In genomic region chr5:30666391-30667195, GRCm38 (mm10) we compare ENCODE assay signal across 8 mouse cellular contexts. TPM values are rescaled to one million over a fixed set of nuclear protein-coding genes. Genes with fewer than 3 reads are reported as not detected.
A peak's percentile ranks its signal among the peaks of the same experiment; 100 is the strongest.
DNase-seq lines count a peak whose midpoint lies in the region; ATAC-seq and TF ChIP-seq lines count a peak whose summit lies in the region.

Cenpa (plus strand) TSS chr5:30666777.

- peaks cover 15 to 26% of the 10 kb centered on the region in 2 experiments for H3K4me1 ChIP-seq in MEL (ENCODE audit: control insufficient read depth in 1 of 2, insufficient read depth in 2 of 2, low read length in 2 of 2)
- no peaks in the 10 kb centered on the region for H3K4me1 ChIP-seq in cerebellum, adult 2 months (ENCODE audit: control insufficient read depth, insufficient read depth, low read length)
- 0 out of 2 replicates have a peak, but pooled peaks cover 5% of the 10 kb centered on the region for H3K4me1 ChIP-seq in forebrain, postnatal 0 days (ENCODE audit: insufficient read depth)
- peaks cover 24% of the 10 kb centered on the region for H3K4me1 ChIP-seq in lung, embryonic 15.5 days

- TF ChIP-seq EP300 in MEL (IDR thresholded peaks at IDR 0.05; ENCODE audit: low read depth in 1 of 2, low read length in 2 of 2): peak in 1 of 2 experiments; percentile 54; a peak in 1 of 4 replicates

- H3K27ac ChIP-seq in MEL (ENCODE audit: control insufficient read depth, low read depth, low read length): peak within 1 kb of the TSS; percentile 98
- peak within 1 kb of the TSS; percentile 61; the same call in 1 of the 2 replicates for H3K27ac ChIP-seq in cerebellum, adult 2 months (ENCODE audit: insufficient read depth, low read length)
- H3K27ac ChIP-seq in forebrain, postnatal 0 days (ENCODE audit: low read depth, low read length): peak within 1 kb of the TSS; percentile 54; the same call in 1 of the 2 replicates
- peak within 1 kb of the TSS; percentile 87 for H3K27ac ChIP-seq in lung, embryonic 15.5 days

- under 1% methylated on average over 40 of the region's 40 CpGs for WGBS in cerebellum, adult 2 months
- 3% methylated on average over 40 of the region's 40 CpGs for WGBS in forebrain, postnatal 0 days
- WGBS in lung, embryonic 15.5 days: under 1% methylated on average over 40 of the region's 40 CpGs

- ATAC-seq in forebrain, postnatal 0 days: peak; percentile 99
- peak; percentile 92 for ATAC-seq in lung, embryonic 15.5 days (ENCODE audit: borderline replicate concordance, extremely low read depth, low FRiP score, low TSS enrichment)

- peak; percentile 83 to 96 for TF ChIP-seq POLR2A in MEL (IDR thresholded peaks at IDR 0.05; ENCODE audit: control insufficient read depth in 1 of 2, insufficient read depth in 1 of 2, low read depth in 1 of 2, low read length in 2 of 2, poor library complexity in 1 of 2)
- TF ChIP-seq POLR2A in cerebellum, adult 2 months (IDR thresholded peaks at IDR 0.05; ENCODE audit: borderline replicate concordance, insufficient read depth, low read length): peak; percentile 91; the same call in 1 of the 2 replicates

- no peak for TF ChIP-seq CTCF in MEL (IDR thresholded peaks at IDR 0.05 in 2 of 3, conservative IDR thresholded peaks at IDR 0.05 in 1 of 3; ENCODE audit: control insufficient read depth in 1 of 3, insufficient read depth in 1 of 3, low read depth in 2 of 3, low read length in 3 of 3, poor library complexity in 1 of 3, severe bottlenecking in 1 of 3)
- TF ChIP-seq CTCF in cerebellum, adult 2 months (IDR thresholded peaks at IDR 0.05; ENCODE audit: borderline replicate concordance, insufficient read depth, low read depth, low read length): no peak
- 0 out of 2 replicates have a peak, but pooled peaks have one; percentile 2 for TF ChIP-seq CTCF in forebrain, postnatal 0 days (IDR thresholded peaks at IDR 0.05; ENCODE audit: low read depth)

- H3K36me3 ChIP-seq in MEL (ENCODE audit: control insufficient read depth in 1 of 2, insufficient read depth in 2 of 2, low read length in 2 of 2): peaks cover 24 to 34% of the 10 kb centered on the region in 2 experiments
- H3K36me3 ChIP-seq in forebrain, postnatal 0 days (ENCODE audit: insufficient read depth): no peaks in the 10 kb centered on the region
- peaks cover 22% of the 10 kb centered on the region for H3K36me3 ChIP-seq in lung, embryonic 15.5 days

- peak within 1 kb of the TSS; percentile 88 to 97 for H3K4me3 ChIP-seq in MEL (ENCODE audit: control insufficient read depth in 1 of 2, insufficient read depth in 1 of 2, low read depth in 2 of 2, low read length in 2 of 2)
- peak within 1 kb of the TSS; percentile 46 for H3K4me3 ChIP-seq in cerebellum, adult 2 months (replicated peaks; ENCODE audit: insufficient read depth, low read depth, low read length)
- peak within 1 kb of the TSS; percentile 64 for H3K4me3 ChIP-seq in forebrain, postnatal 0 days (ENCODE audit: low read depth, low read length)
- peak within 1 kb of the TSS; percentile 79 for H3K4me3 ChIP-seq in lung, embryonic 15.5 days

- no peak for TF ChIP-seq RAD21 in MEL (IDR thresholded peaks at IDR 0.05; ENCODE audit: low read depth, low read length)

- H3K79me2 ChIP-seq in MEL (ENCODE audit: control insufficient read depth, insufficient read depth, low read length, poor library complexity): peaks cover 41% of the 10 kb centered on the region

- H3K4me2 ChIP-seq in forebrain, postnatal 0 days (ENCODE audit: low read depth): peak within 1 kb of the TSS; percentile 91
- H3K4me2 ChIP-seq in lung, embryonic 15.5 days: peak within 1 kb of the TSS; percentile 64

- H3K9ac ChIP-seq in MEL (ENCODE audit: control insufficient read depth, low read depth, low read length, poor library complexity, severe bottlenecking): peak within 1 kb of the TSS; percentile 90
- peak within 1 kb of the TSS; percentile 59 for H3K9ac ChIP-seq in forebrain, postnatal 0 days
- H3K9ac ChIP-seq in lung, embryonic 15.5 days: peak within 1 kb of the TSS; percentile 79

- peak; percentile 100 for DNase-seq in MEL (ENCODE audit: low read depth, low spot score)
- peak; percentile 82 to 97 for DNase-seq in cerebellum, adult 2 months
- DNase-seq in forebrain, postnatal 0 days: peak; percentile 93
- peak; percentile 88 for DNase-seq in heart, postnatal 4 days
- peak; percentile 92 to 95 for DNase-seq in layer of hippocampus, adult 8-10 months (ENCODE audit: low spot score in 2 of 2)
- DNase-seq in ovary, adult 18-20 months (ENCODE audit: low spot score): peak; percentile 89
- DNase-seq in thymus, postnatal 0 days (ENCODE audit: low spot score): peak; percentile 94

- no peaks in the 10 kb centered on the region for H3K9me3 ChIP-seq in MEL (replicated peaks; ENCODE audit: insufficient read depth, low read length)
- no peaks in the 10 kb centered on the region for H3K9me3 ChIP-seq in forebrain, postnatal 0 days (ENCODE audit: low read length)
- H3K9me3 ChIP-seq in lung, embryonic 15.5 days: no peaks in the 10 kb centered on the region

- no peaks in the 10 kb centered on the region for H3K27me3 ChIP-seq in MEL (ENCODE audit: control insufficient read depth in 1 of 2, insufficient read depth in 2 of 2, low read length in 2 of 2)
- no peaks in the 10 kb centered on the region for H3K27me3 ChIP-seq in cerebellum, adult 2 months (ENCODE audit: control insufficient read depth, insufficient read depth, low read length)
- H3K27me3 ChIP-seq in forebrain, postnatal 0 days (ENCODE audit: insufficient read depth, low read length): no peaks in the 10 kb centered on the region
- no peaks in the 10 kb centered on the region for H3K27me3 ChIP-seq in lung, embryonic 15.5 days

TF ChIP-seq in MEL, 35 proteins besides CTCF, POLR2A, EP300 and RAD21 (continues in another document):
- TF ChIP-seq NELFE (IDR thresholded peaks at IDR 0.05; ENCODE audit: low read depth, low read length) (peak; percentile 98), MXI1 (IDR thresholded peaks at IDR 0.05; ENCODE audit: low read depth, low read length) (peak; percentile 95), BHLHE40 (IDR thresholded peaks at IDR 0.05; ENCODE audit: borderline replicate concordance, low read depth, low read length) (no peak), MAX (IDR thresholded peaks at IDR 0.05; ENCODE audit: low read length) (peak; percentile 81), CHD1 (IDR thresholded peaks at IDR 0.05; ENCODE audit: low read depth, low read length) (no peak), USF2 (IDR thresholded peaks at IDR 0.05; ENCODE audit: borderline replicate concordance in 1 of 2, insufficient read depth in 1 of 2, low read depth in 1 of 2, low read length in 2 of 2) (no peak), ZMIZ1 (IDR thresholded peaks at IDR 0.05; ENCODE audit: low read depth, low read length) (peak; percentile 98), NRF1 (IDR thresholded peaks at IDR 0.05; ENCODE audit: insufficient read depth, low read depth, low read length, poor library complexity, severe bottlenecking) (no peak), MYC (IDR thresholded peaks at IDR 0.05; ENCODE audit: low read depth, low read length) (peak; percentile 72), CHD2 (IDR thresholded peaks at IDR 0.05; ENCODE audit: low read length) (peak; percentile 87), TBP (IDR thresholded peaks at IDR 0.05; ENCODE audit: low read depth, low read length) (peak; percentile 96), POLR2AphosphoS2 (IDR thresholded peaks at IDR 0.05; ENCODE audit: low read length) (peak; percentile 91), POLR2AphosphoS5 (IDR thresholded peaks at IDR 0.05; ENCODE audit: borderline replicate concordance, low read depth, low read length) (peak; percentile 15; the same call in 1 of the 2 replicates), GATA1 (IDR thresholded peaks at IDR 0.05; ENCODE audit: low read depth, low read length) (no peak; the same call in 1 of the 2 replicates), HCFC1 (IDR thresholded peaks at IDR 0.05; ENCODE audit: low read depth, low read length) (peak; percentile 85), GABPA (IDR thresholded peaks at IDR 0.05; ENCODE audit: low read depth, low read length) (no peak), ZKSCAN1 (IDR thresholded peaks at IDR 0.05; ENCODE audit: low read depth, low read length) (no peak), TAL1 (IDR thresholded peaks at IDR 0.05; ENCODE audit: low read length) (no peak), MYB (IDR thresholded peaks at IDR 0.05; ENCODE audit: low read depth, low read length) (no peak), ZNF384 (IDR thresholded peaks at IDR 0.05; ENCODE audit: low read depth, low read length) (peak; percentile 42; the same call in 1 of the 2 replicates), UBTF (IDR thresholded peaks at IDR 0.05; ENCODE audit: borderline replicate concordance, insufficient read depth, low read depth, low read length) (no peak), RCOR1 (IDR thresholded peaks at IDR 0.05; ENCODE audit: low read depth, low read length) (peak; percentile 37; the same call in 1 of the 2 replicates), SMC3 (IDR thresholded peaks at IDR 0.05; ENCODE audit: low read depth, low read length) (no peak), USF1 (IDR thresholded peaks at IDR 0.05; ENCODE audit: low read depth, low read length) (peak; percentile 28), MEF2A (IDR thresholded peaks at IDR 0.05; ENCODE audit: extremely low read depth, insufficient replicate concordance, low read depth, low read length, poor library complexity, severe bottlenecking) (no peak), ELF1 (IDR thresholded peaks at IDR 0.05; ENCODE audit: low read depth, low read length) (peak; percentile 91), SIN3A (IDR thresholded peaks at IDR 0.05; ENCODE audit: low read length) (peak; percentile 99), MAZ (IDR thresholded peaks at IDR 0.05; ENCODE audit: low read depth, low read length) (peak; percentile 95), JUND (IDR thresholded peaks at IDR 0.05; ENCODE audit: low read depth, low read length) (no peak; the same call in 1 of the 2 replicates), KAT2A (conservative IDR thresholded peaks at IDR 0.05; ENCODE audit: low read depth, low read length) (peak; percentile 68), E2F4 (IDR thresholded peaks at IDR 0.05; ENCODE audit: borderline replicate concordance, low read depth, low read length) (no peak)

RNA-seq across cellular contexts. Expression of gene Cenpa, which starts in this region (rescaled TPM):
- total RNA-seq in MEL (2012; rRNA removed): 341 and 345 TPM in 2 replicates
- 100 to 1,000 TPM; 100 to 566 TPM for polyA plus RNA-seq in MEL (2012; ENCODE audit: insufficient read depth in 1 of 2, insufficient read length in 2 of 2, low read depth in 1 of 2, low replicate concordance in 2 of 2, missing spikeins in 1 of 2)
- polyA plus RNA-seq in cerebellum, adult 2 months (2012; rRNA removed): 2.3 TPM in 2 replicates
- total RNA-seq in forebrain, postnatal 0 days (2014; rRNA removed): 15.1 and 15.5 TPM in 2 replicates
- polyA plus RNA-seq in forebrain, postnatal 0 days (2015; fragmentation: Nextera tagmentation; extraction: Ambion mirVana): 42.4 and 45.5 TPM in 2 replicates
- total RNA-seq in heart, postnatal 4 days (2021): 100 to 1,000 TPM; 141 to 145 TPM
- total RNA-seq in layer of hippocampus, adult 8-10 months (2022): 1 to 10 TPM; 2.3 to 5.2 (median 3.4) TPM
- 332 and 343 TPM in 2 replicates for polyA plus RNA-seq in lung, embryonic 15.5 days (2015; fragmentation: Nextera tagmentation; extraction: Ambion mirVana)
- 339 and 404 TPM in 2 replicates for polyA plus RNA-seq in thymus, postnatal 0 days (2015; fragmentation: Nextera tagmentation; extraction: Ambion mirVana)

Comparison
In these comparisons a context has a peak if more than half of its experiments do, and no peak if none do; other contexts are left out.
1. Peak in every context shown above with its lines: DNase-seq, ATAC-seq, H3K4me3 ChIP-seq and H3K27ac ChIP-seq.
2. RNA of gene Cenpa (polyA plus RNA-seq): 100 to 566 TPM in MEL, 339 to 404 TPM in thymus, postnatal 0 days, 332 to 343 TPM in lung, embryonic 15.5 days and 42.4 to 45.5 TPM in forebrain, postnatal 0 days; 2.3 TPM in cerebellum, adult 2 months; every median in the first group is over 10 times any median in the second.